Mouse (Mus musculus): ENCODE results near the gene Prtn3. TPM values are rescaled to one million over a fixed set of nuclear protein-coding genes. Genes with fewer than 3 reads are reported as not detected.

Gene Prtn3
- polyA plus RNA-seq, 1 experiment, result 0.22 TPM

- Histone ChIP-seq H3K4me3 (no peak overlapping the region), H3K4me2 (ENCODE audit: low read depth) (no peak overlapping the region), H3K27me3 (ENCODE audit: control insufficient read depth, insufficient read depth, insufficient read length) (no peaks in the 10 kb centered on the region), H3K36me3 (ENCODE audit: control insufficient read depth, insufficient read depth) (no peaks in the 10 kb centered on the region), H3ac (ENCODE audit: control insufficient read depth, insufficient read length) (no peak overlapping the region), H3K79me2 (ENCODE audit: control insufficient read depth, insufficient read depth) (no peaks in the 10 kb centered on the region)
- TF ChIP-seq CEBPB (IDR thresholded peaks at IDR 0.05; ENCODE audit: insufficient read depth, poor library complexity, severe bottlenecking) (no peak), MYOD1 (IDR thresholded peaks at IDR 0.05; ENCODE audit: control insufficient read depth in 1 of 3, insufficient read length in 2 of 3, low read depth in 2 of 3) (no peak), TCF12 (IDR thresholded peaks at IDR 0.05; ENCODE audit: insufficient read depth, poor library complexity, severe bottlenecking) (no peak), POLR2AphosphoS2 (IDR thresholded peaks at IDR 0.05; ENCODE audit: insufficient read length, low read depth) (no peak), TCF3 (IDR thresholded peaks at IDR 0.05; ENCODE audit: insufficient read length, low read depth) (no peak), E2F4 (IDR thresholded peaks at IDR 0.05; ENCODE audit: insufficient read depth) (no peak), USF1 (IDR thresholded peaks at IDR 0.05; ENCODE audit: low read depth) (no peak), MYOG (IDR thresholded peaks at IDR 0.05; ENCODE audit: control insufficient read depth in 1 of 3, insufficient read depth in 1 of 3, insufficient read length in 2 of 3, low read depth in 2 of 3) (no peak), REST (IDR thresholded peaks at IDR 0.05; ENCODE audit: insufficient read depth, insufficient read length) (no peak), MAX (IDR thresholded peaks at IDR 0.05; ENCODE audit: low read depth) (no peak), SRF (IDR thresholded peaks at IDR 0.05; ENCODE audit: control insufficient read depth, insufficient read length, low read depth) (no peak), POLR2A (IDR thresholded peaks at IDR 0.05; ENCODE audit: insufficient read length, low read depth) (no peak)
Observed at GRCm38 (mm10) chr10:79834769-79835398, 39.4 kb upstream of the Prtn3 start.

GRCm38 (mm10) chr10:79836918-79837317 lies 37.4 kb upstream of the Prtn3 start:
- no peak for TF ChIP-seq REST (IDR thresholded peaks at IDR 0.05; ENCODE audit: insufficient read depth, insufficient read length)
- TF ChIP-seq TCF12 (IDR thresholded peaks at IDR 0.05; ENCODE audit: insufficient read depth, poor library complexity, severe bottlenecking), result no peak
- TF ChIP-seq SRF (IDR thresholded peaks at IDR 0.05; ENCODE audit: control insufficient read depth, insufficient read length, low read depth), result no peak
- TF ChIP-seq POLR2AphosphoS2 (IDR thresholded peaks at IDR 0.05; ENCODE audit: insufficient read length, low read depth), result no peak
- no peak for TF ChIP-seq E2F4 (IDR thresholded peaks at IDR 0.05; ENCODE audit: insufficient read depth)
- no peak for TF ChIP-seq POLR2A (IDR thresholded peaks at IDR 0.05; ENCODE audit: insufficient read length, low read depth)
- TF ChIP-seq MAX (IDR thresholded peaks at IDR 0.05; ENCODE audit: low read depth), result no peak
- no peak for TF ChIP-seq MYOG (IDR thresholded peaks at IDR 0.05; ENCODE audit: control insufficient read depth in 1 of 3, insufficient read depth in 1 of 3, insufficient read length in 2 of 3, low read depth in 2 of 3)
- TF ChIP-seq USF1 (IDR thresholded peaks at IDR 0.05; ENCODE audit: low read depth), result no peak
- no peak for TF ChIP-seq CEBPB (IDR thresholded peaks at IDR 0.05; ENCODE audit: insufficient read depth, poor library complexity, severe bottlenecking)
- TF ChIP-seq TCF3 (IDR thresholded peaks at IDR 0.05; ENCODE audit: insufficient read length, low read depth), result no peak
- no peak for TF ChIP-seq MYOD1 (IDR thresholded peaks at IDR 0.05; ENCODE audit: control insufficient read depth in 1 of 3, insufficient read length in 2 of 3, low read depth in 2 of 3)
- Histone ChIP-seq H3K79me2 (ENCODE audit: control insufficient read depth, insufficient read depth) (no peaks in the 10 kb centered on the region), H3K27me3 (ENCODE audit: control insufficient read depth, insufficient read depth, insufficient read length) (no peaks in the 10 kb centered on the region), H3K4me2 (ENCODE audit: low read depth) (no peak overlapping the region), H3ac (ENCODE audit: control insufficient read depth, insufficient read length) (no peak overlapping the region), H3K4me3 (no peak overlapping the region), H3K36me3 (ENCODE audit: control insufficient read depth, insufficient read depth) (no peaks in the 10 kb centered on the region)

GRCm38 (mm10) chr10:79838151-79838550 lies 36.1 kb upstream of the Prtn3 start:
- H3K4me2 ChIP-seq (ENCODE audit: low read depth), result no peak overlapping the region
- no peaks in the 10 kb centered on the region for H3K27me3 ChIP-seq (ENCODE audit: control insufficient read depth, insufficient read depth, insufficient read length)
- no peak overlapping the region for H3ac ChIP-seq (ENCODE audit: control insufficient read depth, insufficient read length)
- no peak overlapping the region for H3K4me3 ChIP-seq
- no peaks in the 10 kb centered on the region for H3K79me2 ChIP-seq (ENCODE audit: control insufficient read depth, insufficient read depth)
- no peaks in the 10 kb centered on the region for H3K36me3 ChIP-seq (ENCODE audit: control insufficient read depth, insufficient read depth)
- no peak for TF ChIP-seq MYOG (IDR thresholded peaks at IDR 0.05; ENCODE audit: control insufficient read depth in 1 of 3, insufficient read depth in 1 of 3, insufficient read length in 2 of 3, low read depth in 2 of 3)
- no peak for TF ChIP-seq CEBPB (IDR thresholded peaks at IDR 0.05; ENCODE audit: insufficient read depth, poor library complexity, severe bottlenecking)
- TF ChIP-seq SRF (IDR thresholded peaks at IDR 0.05; ENCODE audit: control insufficient read depth, insufficient read length, low read depth), result no peak
- TF ChIP-seq USF1 (IDR thresholded peaks at IDR 0.05; ENCODE audit: low read depth), result no peak
- no peak for TF ChIP-seq POLR2AphosphoS2 (IDR thresholded peaks at IDR 0.05; ENCODE audit: insufficient read length, low read depth)
- TF ChIP-seq TCF12 (IDR thresholded peaks at IDR 0.05; ENCODE audit: insufficient read depth, poor library complexity, severe bottlenecking), result no peak
- TF ChIP-seq TCF3 (IDR thresholded peaks at IDR 0.05; ENCODE audit: insufficient read length, low read depth), result no peak
- TF ChIP-seq REST (IDR thresholded peaks at IDR 0.05; ENCODE audit: insufficient read depth, insufficient read length), result no peak
- TF ChIP-seq POLR2A (IDR thresholded peaks at IDR 0.05; ENCODE audit: insufficient read length, low read depth), result no peak
- no peak for TF ChIP-seq E2F4 (IDR thresholded peaks at IDR 0.05; ENCODE audit: insufficient read depth)
- TF ChIP-seq MYOD1 (IDR thresholded peaks at IDR 0.05; ENCODE audit: control insufficient read depth in 1 of 3, insufficient read length in 2 of 3, low read depth in 2 of 3), result no peak
- TF ChIP-seq MAX (IDR thresholded peaks at IDR 0.05; ENCODE audit: low read depth), result no peak

- no peak overlapping the region for H3ac ChIP-seq (ENCODE audit: control insufficient read depth, insufficient read length)
- H3K4me2 ChIP-seq (ENCODE audit: low read depth), result peak overlapping the region; percentile 92
- peak overlapping the region; percentile 29 for H3K4me3 ChIP-seq
- H3K36me3 ChIP-seq (ENCODE audit: control insufficient read depth, insufficient read depth), result no peaks in the 10 kb centered on the region
- H3K27me3 ChIP-seq (ENCODE audit: control insufficient read depth, insufficient read depth, insufficient read length), result no peaks in the 10 kb centered on the region
- H3K79me2 ChIP-seq (ENCODE audit: control insufficient read depth, insufficient read depth), result no peaks in the 10 kb centered on the region
- TF ChIP-seq MYOD1 (IDR thresholded peaks at IDR 0.05; ENCODE audit: control insufficient read depth in 1 of 3, insufficient read length in 2 of 3, low read depth in 2 of 3) (no peak), USF1 (IDR thresholded peaks at IDR 0.05; ENCODE audit: low read depth) (no peak), MYOG (IDR thresholded peaks at IDR 0.05; ENCODE audit: control insufficient read depth in 1 of 3, insufficient read depth in 1 of 3, insufficient read length in 2 of 3, low read depth in 2 of 3) (no peak), SRF (IDR thresholded peaks at IDR 0.05; ENCODE audit: control insufficient read depth, insufficient read length, low read depth) (no peak), CEBPB (IDR thresholded peaks at IDR 0.05; ENCODE audit: insufficient read depth, poor library complexity, severe bottlenecking) (no peak), E2F4 (IDR thresholded peaks at IDR 0.05; ENCODE audit: insufficient read depth) (no peak), TCF3 (IDR thresholded peaks at IDR 0.05; ENCODE audit: insufficient read length, low read depth) (no peak), POLR2AphosphoS2 (IDR thresholded peaks at IDR 0.05; ENCODE audit: insufficient read length, low read depth) (no peak), MAX (IDR thresholded peaks at IDR 0.05; ENCODE audit: low read depth) (no peak)
Observed at GRCm38 (mm10) chr10:79840091-79840490, 34.2 kb upstream of the Prtn3 start.

Measured in myocyte (in vitro differentiated cells).